Mouse (Mus musculus): ENCODE data around the gene Cyth2. TPM values are rescaled to one million over a fixed set of nuclear protein-coding genes. Genes with fewer than 3 reads are reported as not detected.

The Cyth2 gene
- total RNA-seq, 2 experiments from 2014 or later: 199 to 210 TPM

DNA sequence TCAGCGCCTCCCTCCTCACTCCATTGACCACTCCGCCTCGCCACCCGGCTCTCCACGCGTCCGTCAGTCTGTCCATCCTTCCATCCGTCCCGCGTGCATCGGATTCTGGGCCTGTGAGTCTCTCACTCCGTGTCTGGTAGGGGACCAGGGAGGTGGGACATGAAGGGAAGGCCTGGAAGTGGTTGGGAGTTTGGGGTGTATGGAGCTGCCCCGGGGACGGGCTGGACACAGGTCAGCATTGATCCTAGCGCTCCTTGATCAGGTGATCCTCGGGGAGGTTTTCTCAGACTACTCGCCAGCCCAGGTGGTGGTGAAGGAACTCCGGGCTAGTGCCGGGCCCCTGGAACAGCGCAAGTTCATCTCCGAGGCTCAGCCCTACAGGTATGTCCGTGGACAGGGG is 26.7 kb downstream of the Cyth2 start:
- intact Hi-C loops (cut with DNase I): no loop called here
- DNase-seq (ENCODE audit: low spot score in 2 of 2): peak in 1 of 2 experiments; percentile 6

DNA sequence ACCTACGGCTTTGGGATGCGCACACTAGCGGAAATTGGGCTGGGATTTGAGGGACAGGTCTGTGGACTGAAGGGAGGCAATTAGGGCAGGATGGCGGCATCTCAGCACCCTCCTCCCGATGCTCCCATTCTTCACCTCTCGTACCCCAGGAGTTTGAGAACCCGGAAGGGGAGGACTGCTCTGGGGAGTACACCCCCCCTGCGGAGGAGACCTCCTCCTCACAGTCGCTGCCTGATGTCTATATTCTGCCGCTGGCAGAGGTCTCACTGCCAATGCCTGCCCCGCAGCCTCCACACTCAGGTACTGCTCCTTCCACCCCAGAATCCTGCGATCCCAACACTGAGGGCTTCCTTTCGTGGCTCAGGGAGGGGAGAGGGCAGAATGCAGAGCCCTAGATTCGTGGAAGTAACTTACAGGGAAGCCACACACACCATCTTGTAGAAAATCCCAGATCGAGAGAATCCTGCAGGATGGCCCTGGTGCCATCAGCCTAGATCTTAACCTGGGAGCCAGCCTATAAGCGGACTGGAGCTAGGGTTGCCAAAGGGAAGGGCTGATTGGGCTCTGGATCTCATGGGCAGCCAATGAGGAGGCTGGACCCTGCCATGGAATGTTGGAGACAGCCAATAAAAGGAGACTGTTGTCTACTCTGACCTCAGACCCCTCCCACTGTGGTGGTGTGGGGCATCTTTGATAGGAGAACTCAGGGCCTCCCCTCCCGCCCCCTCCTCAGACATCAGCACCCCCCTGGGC is 27.5 kb downstream of the Cyth2 start:
- intact Hi-C loops (cut with DNase I): no loop called here
- DNase-seq (ENCODE audit: low spot score in 2 of 2): peak in 1 of 2 experiments; percentile 50

DNA sequence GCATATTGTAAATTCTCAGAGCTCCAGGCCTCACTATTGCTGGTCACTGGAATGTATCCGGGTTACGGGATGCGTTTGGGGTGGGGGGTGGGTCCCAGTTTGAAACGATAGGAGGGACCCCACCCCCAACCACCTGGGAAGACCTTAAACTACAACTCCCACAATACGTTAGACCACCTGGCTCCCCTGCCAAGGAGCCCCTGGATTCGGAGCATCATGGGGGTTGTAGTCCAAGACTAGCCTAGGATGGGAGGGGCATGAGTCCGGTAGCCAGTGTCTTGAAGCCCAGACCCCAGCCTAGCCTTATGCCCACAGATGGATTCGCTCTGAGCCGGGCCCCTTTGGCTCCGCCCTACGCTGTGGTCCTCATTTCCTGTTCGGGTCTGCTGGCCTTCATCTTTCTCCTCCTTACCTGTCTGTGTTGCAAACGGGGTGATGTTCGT is 28.2 kb downstream of the Cyth2 start:
- intact Hi-C loops (cut with DNase I): no loop called here
- DNase-seq (ENCODE audit: low spot score in 2 of 2): peak in 1 of 2 experiments; percentile 34

DNA sequence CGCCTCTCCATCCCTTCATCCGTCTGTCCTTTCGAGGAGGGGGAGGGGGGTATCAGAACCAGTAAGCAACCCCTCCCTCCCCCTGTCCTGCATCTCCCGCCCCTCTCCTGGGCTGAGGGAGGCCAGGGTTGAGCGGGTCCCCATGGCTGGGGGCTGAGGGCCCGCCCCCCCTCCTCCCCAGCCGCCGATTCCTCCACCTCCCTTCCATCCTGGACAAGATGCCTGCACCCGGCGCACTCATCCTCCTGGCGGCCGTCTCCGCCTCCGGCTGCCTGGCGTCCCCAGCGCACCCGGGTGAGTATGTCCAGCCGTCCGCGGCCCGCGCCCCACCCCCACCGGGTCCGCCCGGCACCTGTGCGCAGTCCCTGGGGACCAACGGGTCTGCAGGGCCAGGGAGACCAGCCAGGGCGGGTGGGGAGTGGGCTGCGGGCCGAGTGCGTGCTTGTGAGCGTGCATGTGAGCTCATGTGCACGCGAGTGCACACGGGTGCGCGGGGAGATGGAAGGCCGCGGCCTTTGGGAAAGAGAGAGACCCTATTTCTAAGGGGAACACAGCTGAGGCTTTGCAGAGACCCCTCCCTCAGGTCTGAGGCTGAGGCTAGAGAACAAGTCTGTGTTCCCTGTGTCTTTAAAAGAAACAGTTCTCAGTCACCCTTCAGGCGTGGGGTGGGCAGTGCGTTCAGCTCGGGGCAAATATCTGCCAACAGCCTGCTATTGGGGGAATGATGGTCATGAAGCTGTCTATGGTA is 28.8 kb downstream of the Cyth2 start:
- intact Hi-C loops (cut with DNase I): no loop called here
- DNase-seq (ENCODE audit: low spot score in 2 of 2): no peak

DNA sequence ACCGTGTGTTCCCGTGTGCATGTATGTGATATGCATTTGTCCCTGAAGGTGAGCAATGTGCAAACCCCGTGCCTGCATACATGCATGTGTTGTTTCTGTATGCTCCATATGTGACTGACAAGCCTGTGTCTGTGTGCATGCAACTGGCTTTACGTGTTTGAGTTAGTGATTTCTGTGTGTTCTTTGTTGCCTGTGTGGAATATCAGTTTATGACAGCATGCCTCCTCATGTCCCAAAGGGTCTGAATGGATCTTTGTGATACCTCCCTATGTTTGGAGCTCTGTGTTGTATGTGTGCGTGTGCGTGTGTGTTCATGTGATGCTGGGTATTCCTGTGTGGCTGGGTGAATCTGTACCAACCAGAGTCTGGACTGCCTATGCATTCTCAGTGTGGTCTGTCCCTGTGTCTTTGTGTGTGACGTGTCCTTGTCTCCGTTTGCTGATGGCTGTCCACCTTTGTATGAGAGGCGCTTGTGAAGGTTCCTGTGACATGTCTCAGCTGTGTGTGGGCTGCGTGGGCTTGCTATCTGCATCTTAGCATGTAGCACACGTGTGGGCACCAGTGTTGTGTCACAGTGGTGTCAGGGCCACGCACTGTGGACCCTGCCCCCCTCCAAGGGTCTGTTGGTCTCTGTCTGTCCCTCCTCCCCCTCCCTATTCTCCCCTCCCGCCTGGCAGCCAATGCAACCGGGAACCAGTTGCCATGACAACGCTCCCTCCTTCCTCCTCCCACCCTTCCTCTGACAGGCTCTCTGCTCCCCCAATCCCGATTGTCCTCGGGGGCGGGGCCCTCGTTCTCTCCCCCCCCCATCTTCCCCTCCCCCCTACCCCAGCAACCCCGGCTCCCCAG is 29.6 kb downstream of the Cyth2 start, which contains the start of gene Sult2b1:
TSS of gene Sult2b1 (minus strand) at position 146 of the 849 bp plus-strand sequence.
- intact Hi-C loops (cut with DNase I): loop anchor here (1.0 kb wide), 1 partner anchor 42 kb away; no protein-coding TSS in a partner anchor
- DNase-seq (ENCODE audit: low spot score in 2 of 2): peak; percentile 89

DNA sequence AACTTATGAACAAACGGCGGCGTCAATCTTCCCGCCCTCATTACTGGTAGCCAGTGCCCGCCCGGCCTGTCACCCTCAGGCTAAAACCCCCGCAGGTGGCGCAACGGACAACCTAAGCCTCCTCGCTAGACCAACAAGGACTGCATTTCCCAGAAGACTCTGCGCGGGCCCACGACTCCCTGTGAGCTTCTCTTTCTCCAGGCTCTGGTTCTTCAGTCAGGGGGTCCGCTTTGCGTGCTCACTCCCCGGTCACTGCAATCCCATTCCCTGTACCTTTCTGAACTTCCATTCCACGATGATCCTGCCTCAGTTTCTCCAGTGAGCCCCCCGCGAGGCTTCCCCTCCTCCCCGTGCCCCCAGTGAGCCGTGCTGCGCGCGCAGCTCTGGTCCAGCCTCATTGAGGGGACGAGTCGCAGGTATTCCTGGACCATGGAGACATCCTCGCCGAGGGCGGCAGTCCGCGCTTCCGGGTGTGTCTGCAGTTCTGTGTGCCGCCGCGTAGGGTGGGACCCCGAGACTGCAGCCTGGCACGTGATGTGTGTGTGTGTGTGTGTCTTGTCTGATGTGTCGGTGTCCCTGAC is 30.8 kb downstream of the Cyth2 start, which contains the start of gene Lmtk3:
TSS of gene Lmtk3 (plus strand) at position 228 of the 581 bp plus-strand sequence.
- intact Hi-C loops (cut with DNase I): loop anchor here (1.0 kb wide), 1 partner anchor 41 kb away; no protein-coding TSS in a partner anchor
- peak; percentile 84 to 87 for DNase-seq (ENCODE audit: low spot score in 2 of 2)

DNA sequence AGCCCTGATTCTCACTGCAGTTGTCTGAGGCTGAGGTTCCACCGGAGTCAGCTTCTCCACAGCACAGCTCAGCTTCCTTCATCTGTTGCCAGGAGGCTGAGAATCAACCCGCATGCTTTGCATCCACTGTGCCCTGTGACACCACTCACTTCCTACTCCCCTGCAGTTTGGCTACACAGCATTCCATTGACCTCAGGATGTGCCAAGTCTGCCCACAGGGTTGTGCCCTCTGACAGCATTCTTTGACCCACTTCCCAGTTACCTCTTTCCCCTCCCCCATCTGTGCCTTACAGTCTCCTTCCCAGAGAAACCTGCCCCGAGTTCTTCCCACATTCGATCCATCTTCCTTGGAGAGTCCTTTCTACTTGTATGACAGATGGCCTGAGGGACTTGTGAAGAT is 32.1 kb downstream of the Cyth2 start:
- no peak for DNase-seq (ENCODE audit: low spot score in 2 of 2)
- intact Hi-C loops (cut with DNase I): no loop called here

DNA sequence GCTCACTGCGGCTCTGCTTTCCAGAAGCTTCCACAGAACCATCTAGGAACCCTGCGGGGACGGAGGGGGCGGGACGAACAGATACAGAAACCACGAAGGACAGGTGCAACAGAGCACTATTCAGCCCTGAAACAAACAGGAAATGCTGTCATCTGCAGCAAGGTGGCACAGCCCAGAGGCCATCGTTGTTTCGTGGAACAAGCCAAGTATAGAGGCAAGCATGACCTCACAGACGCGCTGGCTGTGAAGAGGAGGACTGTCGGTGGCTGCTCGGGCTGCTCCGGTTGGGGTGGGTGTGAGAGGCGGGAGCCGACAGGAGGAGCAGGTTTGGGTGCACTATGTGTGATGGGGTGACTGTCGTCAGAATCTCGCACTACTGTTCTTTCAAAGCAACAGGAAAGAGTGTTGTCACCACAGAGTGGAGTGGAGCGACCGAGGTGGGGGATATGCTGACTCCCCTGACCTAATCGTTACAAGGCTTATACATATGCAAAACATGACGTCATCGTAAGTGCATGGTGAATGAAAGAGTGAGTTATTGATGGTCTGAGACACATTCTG is 35.2 kb downstream of the Cyth2 start:
- intact Hi-C loops (cut with DNase I): no loop called here
- DNase-seq (ENCODE audit: low spot score in 2 of 2): no peak

DNA sequence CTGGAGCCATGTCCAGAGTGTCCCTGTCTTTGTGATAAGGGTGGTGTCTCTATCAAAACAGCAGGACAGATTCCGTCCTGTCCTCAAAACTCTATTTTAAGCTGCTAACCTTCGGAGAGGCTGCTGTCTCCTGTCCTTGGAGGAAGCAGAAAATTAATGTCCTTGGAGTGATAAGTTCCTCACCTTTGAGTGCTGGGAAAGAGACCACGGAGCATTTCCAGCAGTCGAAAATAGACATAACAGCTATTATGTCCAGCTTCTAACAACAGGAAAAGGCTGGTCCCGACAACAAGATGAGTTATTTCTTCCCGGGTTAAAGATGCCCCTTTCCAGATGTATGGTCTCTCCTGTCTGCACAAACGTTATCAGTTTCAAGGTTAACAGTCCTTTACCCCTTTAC is 39.1 kb downstream of the Cyth2 start:
- intact Hi-C loops (cut with DNase I): no loop called here
- no peak for DNase-seq (ENCODE audit: low spot score in 2 of 2)

DNA sequence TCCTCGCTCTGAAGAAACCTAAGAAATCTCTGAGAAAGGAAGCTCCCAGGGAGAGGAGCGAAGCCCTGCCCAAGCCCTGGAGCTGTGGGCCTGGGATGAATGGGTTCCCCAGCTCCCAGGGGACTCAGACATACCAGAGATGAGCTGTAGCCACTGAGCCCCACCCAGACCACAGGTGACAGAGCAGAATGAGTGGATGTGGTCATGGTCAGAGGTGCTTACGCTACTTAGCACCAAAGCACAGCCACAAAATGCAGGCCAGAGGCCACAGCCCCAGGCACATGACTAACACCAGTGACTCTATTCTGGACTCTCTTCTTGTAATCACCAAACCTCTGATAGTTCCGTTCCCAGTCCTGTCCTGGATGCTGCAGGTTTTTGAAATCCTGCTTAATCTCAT is 43.3 kb downstream of the Cyth2 start:
- no peak for DNase-seq (ENCODE audit: low spot score in 2 of 2)
- intact Hi-C loops (cut with DNase I): no loop called here

DNA sequence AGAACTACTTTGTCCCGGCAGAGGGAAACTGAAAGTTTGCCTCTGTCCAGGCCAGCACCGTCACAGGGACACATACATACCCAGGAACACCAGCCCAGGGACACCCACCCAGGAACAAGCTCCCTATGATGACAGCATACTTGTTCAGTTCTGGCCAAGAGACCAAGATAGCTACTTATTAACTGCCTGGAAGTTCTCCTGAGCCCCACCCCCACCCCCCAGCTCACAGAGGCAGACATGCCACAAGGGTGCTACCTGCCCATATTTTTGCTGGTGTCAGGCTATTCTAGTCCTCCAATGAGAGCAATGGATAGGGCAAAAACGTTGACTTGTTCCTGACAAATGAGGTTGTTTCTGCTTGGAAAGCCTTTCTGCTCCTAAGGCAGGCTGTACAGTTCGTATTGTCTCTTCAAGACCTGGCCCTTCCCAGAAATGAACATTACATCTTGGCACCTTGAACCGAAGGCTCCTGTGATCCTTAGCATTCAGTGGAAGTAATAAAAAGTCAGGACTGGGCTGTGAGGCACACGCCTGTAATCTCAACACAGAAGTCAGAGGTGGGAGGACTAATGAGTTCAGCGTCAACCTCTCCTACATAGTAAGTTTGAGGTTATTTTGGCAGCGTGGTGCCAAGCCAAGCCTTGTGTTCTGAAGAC is 43.8 kb downstream of the Cyth2 start:
- no peak for DNase-seq (ENCODE audit: low spot score in 2 of 2)
- intact Hi-C loops (cut with DNase I): no loop called here

DNA sequence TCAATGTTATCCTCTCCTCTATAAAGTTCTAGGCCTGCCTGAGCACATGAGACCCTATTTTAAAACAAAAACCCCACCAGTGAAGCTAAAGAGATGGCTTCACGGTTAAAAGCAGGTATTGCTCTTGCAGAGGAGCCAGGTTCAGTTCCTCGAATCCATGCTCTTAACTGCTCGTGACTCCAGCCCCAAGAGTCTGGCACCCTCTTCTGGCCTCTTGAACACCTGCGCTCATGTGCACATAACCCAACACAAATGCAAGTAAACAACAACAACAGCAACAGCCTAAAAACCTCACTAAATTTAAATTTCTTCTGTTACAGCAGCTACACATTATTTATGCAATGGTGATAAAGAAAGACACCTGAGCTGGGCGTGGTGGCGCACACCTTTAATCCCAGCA is 46.9 kb downstream of the Cyth2 start:
- intact Hi-C loops (cut with DNase I): no loop called here

DNA sequence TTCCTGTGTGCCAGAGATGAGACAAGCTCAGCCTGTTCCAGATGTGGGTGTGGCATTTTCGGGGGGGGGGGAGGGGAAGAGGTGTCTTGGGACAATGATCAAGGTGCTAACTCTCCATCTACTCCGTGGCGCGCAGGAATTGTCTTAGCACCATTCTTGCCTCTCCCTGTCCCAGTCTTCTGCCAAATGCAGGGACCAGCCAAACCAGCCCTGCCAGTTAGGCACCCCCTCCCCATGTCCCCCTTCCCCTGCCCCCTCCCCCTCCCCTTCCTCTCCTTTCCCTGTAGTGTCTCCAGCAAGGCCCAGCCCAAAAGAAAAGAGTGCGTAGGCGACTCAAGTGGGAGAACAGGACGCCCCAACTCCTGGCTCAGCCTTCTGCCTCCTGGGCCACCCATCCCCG is 47.6 kb downstream of the Cyth2 start:
- intact Hi-C loops (cut with DNase I): no loop called here
- no peak for DNase-seq (ENCODE audit: low spot score in 2 of 2)

More for the DNA sequence above, 46.9 kb downstream of the Cyth2 start:
- DNase-seq (ENCODE audit: low spot score in 2 of 2): no peak

DNA sequence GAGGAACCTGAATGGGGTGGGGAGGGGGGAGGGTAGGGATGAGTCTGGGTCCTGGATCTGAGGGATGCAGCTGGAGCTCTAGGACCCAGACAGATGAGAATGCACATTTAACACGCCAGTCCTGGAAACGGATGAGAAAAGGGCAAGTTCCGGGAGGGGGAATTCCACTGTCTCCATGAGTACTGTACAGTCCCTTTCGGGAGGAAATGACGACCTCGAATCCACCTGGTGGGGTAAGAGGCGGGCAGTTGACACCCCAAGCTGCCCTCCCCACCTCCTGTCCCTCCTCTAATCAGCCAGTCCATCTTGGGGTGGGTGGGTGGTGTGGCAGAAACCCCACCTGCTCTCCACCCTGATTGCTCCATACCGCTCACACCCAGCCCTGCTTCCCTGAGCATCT is 48.4 kb downstream of the Cyth2 start:
- intact Hi-C loops (cut with DNase I): no loop called here
- DNase-seq (ENCODE audit: low spot score in 2 of 2): no peak

DNA sequence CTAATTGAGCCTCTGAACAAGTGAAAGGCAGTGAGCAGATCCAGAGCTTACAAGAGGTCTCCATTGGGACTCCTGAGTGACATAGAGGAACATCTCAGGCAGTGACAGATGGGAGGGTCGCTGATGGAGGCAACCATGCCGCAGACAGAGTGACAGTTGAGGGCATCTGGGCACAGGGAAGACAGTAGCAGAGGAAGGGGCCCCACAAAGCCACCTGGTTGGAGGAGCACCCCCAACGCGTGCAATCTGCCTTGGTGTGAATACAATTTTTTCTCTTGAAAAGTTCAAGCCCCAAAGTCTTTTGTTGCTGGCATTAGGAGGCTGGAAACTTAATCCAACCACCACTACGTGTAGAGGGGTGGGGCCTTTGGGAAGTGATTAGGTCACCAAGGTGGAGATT is 54.2 kb downstream of the Cyth2 start:
- DNase-seq (ENCODE audit: low spot score in 2 of 2): no peak
- intact Hi-C loops (cut with DNase I): no loop called here

DNA sequence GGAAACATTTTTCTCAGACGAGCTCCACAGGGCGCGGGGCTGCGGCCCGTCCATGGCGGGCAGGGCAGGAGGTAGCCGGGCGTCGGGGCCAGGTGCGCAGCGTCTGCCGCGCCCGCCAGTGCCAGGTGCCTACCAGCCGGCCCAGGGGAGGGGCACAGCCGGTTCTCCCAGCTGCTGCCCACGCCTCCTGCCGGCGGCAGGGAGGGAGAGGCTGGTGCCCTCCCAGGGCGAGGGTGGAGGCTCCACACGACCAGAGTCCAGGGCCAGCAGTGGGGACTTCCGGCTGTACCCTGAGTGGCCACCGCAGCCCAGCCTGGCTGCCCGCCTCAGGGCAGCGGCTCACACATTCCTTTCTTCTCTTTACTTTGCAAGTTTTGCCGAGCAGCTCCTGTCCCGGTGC is 55.0 kb downstream of the Cyth2 start:
- intact Hi-C loops (cut with DNase I): no loop called here
- DNase-seq (ENCODE audit: low spot score in 2 of 2): peak in 1 of 2 experiments; percentile 23

All from left cerebral cortex, postnatal 36 days (tissue).